Mouse (Mus musculus) central nervous system, embryonic 18 days (tissue): Measurements from ENCODE around the gene Acot9. TPM values are rescaled to one million over a fixed set of nuclear protein-coding genes. Genes with fewer than 3 reads are reported as not detected.

Experiments used
- polyA plus RNA-seq: library from polyadenylated mRNA; depleted of rRNA; stranded (reverse); fragments of >200 nt; gene quantifications from 2 replicates; pipeline ENCODE4 v1.2.3, GENCODE M21; 2012; rRNA removed

Acot9 gene
- polyA plus RNA-seq: 29.3 and 31.0 TPM in 2 replicates

GRCm38 (mm10) chrX:155262235-155262914 is at the start of gene Acot9:
Gene Acot9, plus strand, starts transcription at chrX:155262443.

GRCm38 (mm10) chrX:155216271-155216670 is 46.0 kb upstream of the Acot9 start, which contains the start of gene Sat1:
Gene Sat1, minus strand, starts transcription at chrX:155216449.

GRCm38 (mm10) chrX:155340654-155341053 is 78.4 kb downstream of the Acot9 start, which contains the start of gene Prdx4:
Gene Prdx4, minus strand, starts transcription at chrX:155340754.

Other genes with a start within 250 kb of the Acot9 start
- gene Magea5, start 199.3 kb upstream of the Acot9 start, polyA plus RNA-seq: not detected in 2 replicates
- gene Magea1, start 172.7 kb upstream of the Acot9 start, polyA plus RNA-seq: not detected in 2 replicates
- gene Magea2, start 168.8 kb upstream of the Acot9 start, polyA plus RNA-seq: not detected in 2 replicates
- gene Cldn34b2, start 134.0 kb upstream of the Acot9 start, polyA plus RNA-seq: not detected in 2 replicates
- gene Sat1, start 46.0 kb upstream of the Acot9 start, polyA plus RNA-seq: 45.3 and 49.3 TPM in 2 replicates
- gene Prdx4, start 78.3 kb downstream of the Acot9 start, polyA plus RNA-seq: 53.4 and 68.6 TPM in 2 replicates